Mouse (Mus musculus) thymus, adult 2 months (tissue): ENCODE data around the gene Arntl.

Source experiments
- CTCF ChIP-seq: fragments of 200-500 bp; IDR thresholded peaks from 2 replicates; pipeline ENCODE4 v1.5.1; 2012; ENCODE audit warnings: mild to moderate bottlenecking, control low read depth, low read length, moderate library complexity, borderline replicate concordance; ENCODE audit not compliant: control insufficient read depth, poor library complexity, insufficient read depth; ENCODE audit errors: extremely low read depth
- POLR2A ChIP-seq: fragments of 200-500 bp; IDR thresholded peaks from 2 replicates; pipeline ENCODE4 v1.6.1; 2012; ENCODE audit warnings: mild to moderate bottlenecking, low read length, control low read depth, moderate library complexity; ENCODE audit not compliant: control insufficient read depth, poor library complexity, insufficient read depth; ENCODE audit errors: extremely low read depth

GRCm38 (mm10) chr7:113219416-113219815, 12.2 kb downstream of the Arntl start:
- TF ChIP-seq CTCF (no peak), POLR2A (no peak)
